Mouse (Mus musculus): ENCODE data around the gene B230219D22Rik. TPM values are rescaled to one million over a fixed set of nuclear protein-coding genes. Genes with fewer than 3 reads are reported as not detected.

Gene B230219D22Rik
- polyA plus RNA-seq, 1 experiment from 2014 or later = 75.4 TPM

Other genes with a start within 250 kb of the B230219D22Rik start
- 20.6 and 23.6 TPM in 2 replicates for gene Grk6, start 248.1 kb upstream of the B230219D22Rik start, polyA plus RNA-seq (2014; fragmentation: Nextera tagmentation; extraction: Ambion mirVana)
- 0.24 and 0.30 TPM in 2 replicates for gene Prr7, start 228.9 kb upstream of the B230219D22Rik start, polyA plus RNA-seq (2014; fragmentation: Nextera tagmentation; extraction: Ambion mirVana)
- gene Dbn1, start 205.0 kb upstream of the B230219D22Rik start, polyA plus RNA-seq (2014; fragmentation: Nextera tagmentation; extraction: Ambion mirVana) = 51.8 and 53.5 TPM in 2 replicates
- gene Pdlim7, start 179.4 kb upstream of the B230219D22Rik start, polyA plus RNA-seq (2014; fragmentation: Nextera tagmentation; extraction: Ambion mirVana) = 329 and 370 TPM in 2 replicates
- gene Dok3, start 163.8 kb upstream of the B230219D22Rik start, polyA plus RNA-seq (2014; fragmentation: Nextera tagmentation; extraction: Ambion mirVana) = 1.3 and 1.4 TPM in 2 replicates
- 27.8 and 28.9 TPM in 2 replicates for gene Ddx41, start 156.5 kb upstream of the B230219D22Rik start, polyA plus RNA-seq (2014; fragmentation: Nextera tagmentation; extraction: Ambion mirVana)
- gene Fam193b, start 122.0 kb upstream of the B230219D22Rik start, polyA plus RNA-seq (2014; fragmentation: Nextera tagmentation; extraction: Ambion mirVana) = 16.8 and 19.5 TPM in 2 replicates
- 35.0 and 58.4 TPM in 2 replicates for gene Tmed9, start 119.4 kb upstream of the B230219D22Rik start, polyA plus RNA-seq (2014; fragmentation: Nextera tagmentation; extraction: Ambion mirVana)
- 16.4 and 17.2 TPM in 2 replicates for gene B4galt7, start 93.2 kb upstream of the B230219D22Rik start, polyA plus RNA-seq (2014; fragmentation: Nextera tagmentation; extraction: Ambion mirVana)
- gene Caml, start 70.1 kb upstream of the B230219D22Rik start, polyA plus RNA-seq (2014; fragmentation: Nextera tagmentation; extraction: Ambion mirVana) = 35.3 and 41.2 TPM in 2 replicates
- gene Ddx46, start 58.1 kb upstream of the B230219D22Rik start, polyA plus RNA-seq (2014; fragmentation: Nextera tagmentation; extraction: Ambion mirVana) = 22.0 and 22.8 TPM in 2 replicates
- gene Txndc15, start 21.5 kb downstream of the B230219D22Rik start, polyA plus RNA-seq (2014; fragmentation: Nextera tagmentation; extraction: Ambion mirVana) = 69.6 and 70.5 TPM in 2 replicates
- gene Pcbd2, start 34.2 kb downstream of the B230219D22Rik start, polyA plus RNA-seq (2014; fragmentation: Nextera tagmentation; extraction: Ambion mirVana) = 58.7 and 65.0 TPM in 2 replicates
- gene Catsper3, start 91.4 kb downstream of the B230219D22Rik start, polyA plus RNA-seq (2014; fragmentation: Nextera tagmentation; extraction: Ambion mirVana) = not detected in 2 replicates
- 0.09 TPM in 1 of 2 replicates, not detected in the other for gene Pitx1, start 143.1 kb downstream of the B230219D22Rik start, polyA plus RNA-seq (2014; fragmentation: Nextera tagmentation; extraction: Ambion mirVana)

Measured in heart, embryonic 14.5 days (tissue).